Mouse (Mus musculus) C2C12 (cell line): ENCODE data around the gene Uhrf1bp1l.

Experiments used
- CEBPB ChIP-seq: IDR thresholded peaks from one replicate; pipeline ENCODE4 v1.6.1; 2011; ENCODE audit warnings: low read depth, mild to moderate bottlenecking, control low read depth, moderate library complexity
- CTCF ChIP-seq: IDR thresholded peaks from one replicate; pipeline ENCODE4 v1.5.1; 2011; ENCODE audit not compliant: control insufficient read depth, insufficient read depth, insufficient read length
- FOSL1 ChIP-seq: IDR thresholded peaks from one replicate; pipeline ENCODE4 v1.8.0; 2011; ENCODE audit warnings: mild to moderate bottlenecking, low read length; ENCODE audit not compliant: poor library complexity, insufficient read depth, severe bottlenecking
- MAX ChIP-seq: IDR thresholded peaks from one replicate; pipeline ENCODE4 v1.6.1; 2011; ENCODE audit warnings: mild to moderate bottlenecking, control low read depth
- MYOG ChIP-seq: IDR thresholded peaks from one replicate; pipeline ENCODE4 v1.6.1; 2011; ENCODE audit not compliant: control insufficient read depth, insufficient read length; ENCODE audit errors: extremely low read depth
- USF1 ChIP-seq: IDR thresholded peaks from one replicate; pipeline ENCODE4 v1.6.1; 2011; ENCODE audit warnings: low read depth, mild to moderate bottlenecking, control low read depth, moderate library complexity

DNA sequence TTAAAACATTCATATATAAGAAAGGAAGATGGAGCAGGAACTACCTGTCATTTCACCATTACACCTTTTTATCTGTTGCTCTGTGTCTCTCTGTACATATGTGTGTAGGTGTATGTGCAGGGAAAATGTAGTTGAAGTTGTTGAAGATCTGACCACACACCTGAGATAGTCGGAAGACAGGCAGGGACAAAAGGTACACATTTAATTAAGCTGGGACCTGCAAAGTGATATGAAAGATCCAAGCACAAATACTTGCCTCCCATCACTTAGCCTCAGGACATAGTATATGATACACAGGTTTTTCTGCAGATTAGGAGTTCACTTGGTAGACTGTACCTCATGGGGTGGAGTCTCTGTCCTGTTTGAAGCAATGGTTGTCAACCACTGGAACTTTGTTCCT is 3.1 kb downstream of the Uhrf1bp1l start:
- no peak for TF ChIP-seq USF1
- TF ChIP-seq CTCF, result no peak
- no peak for TF ChIP-seq MAX
- no peak for TF ChIP-seq FOSL1
- no peak for TF ChIP-seq MYOG
- no peak for TF ChIP-seq CEBPB
